Mouse (Mus musculus) embryonic stem cell, embryonic (primary cell): ENCODE data around the gene Myh15.

Experiments
- CTCF ChIA-PET, 4 experiments: fragments of 300-600 bp in 2 of 4; fragments of 350-600 bp in 2 of 4; sonication (Branson Sonifier 250); formaldehyde crosslinking; loops; one replicate each; lab custom pipeline; 2022; ENCODE audit warnings: inconsistent platforms in 2 of 4; lab: Charles Lee
- POLR2A ChIA-PET, 4 experiments: fragments of 300-600 bp in 2 of 4; fragments of 350-600 bp in 2 of 4; sonication (Branson Sonifier 250); formaldehyde crosslinking; loops; one replicate each; lab custom pipeline; 2022; ENCODE audit warnings: antibody characterized with exemption in 4 of 4, inconsistent platforms in 1 of 4; lab: Charles Lee

Myh15 gene

GRCm38 (mm10) chr16:49057186-49057585 lies at the start of gene Myh15:
Myh15 (plus strand) TSS chr16:49057486.
- CTCF ChIA-PET: no interaction called here
- POLR2A ChIA-PET: interaction anchor here in 1 of 4 experiments (0.6 kb wide), 1 partner anchor 357 kb away, joined by 4 read pairs; no protein-coding TSS in a partner anchor

GRCm38 (mm10) chr16:49016620-49017332 lies 40.5 kb upstream of the Myh15 start:
- CTCF ChIA-PET: interaction anchor here in 1 of 4 experiments (0.6 kb wide), 1 partner anchor 138 kb away, joined by 3 read pairs; no protein-coding TSS in a partner anchor
- POLR2A ChIA-PET: interaction anchor here in 1 of 4 experiments (1.1 to 1.6 kb wide), 2 partner anchors 22 to 24 kb away, joined by 3 to 5 read pairs; partner anchors contain the start of genes Cip2a and Dzip3

GRCm38 (mm10) chr16:49035852-49036251 lies 21.4 kb upstream of the Myh15 start:
- POLR2A ChIA-PET: interaction anchor here in 1 of 4 experiments (1.0 to 1.9 kb wide), 3 partner anchors 12 to 42 kb away, joined by 3 to 6 read pairs (median 4); partner anchors contain the start of genes Cip2a and Dzip3
- CTCF ChIA-PET: no interaction called here

- POLR2A ChIA-PET: no interaction called here
Observed at GRCm38 (mm10) chr16:49037771-49038170, 19.5 kb upstream of the Myh15 start.

GRCm38 (mm10) chr16:49040554-49041221 lies 16.6 kb upstream of the Myh15 start:
- ChIA-PET POLR2A (no interaction called here), CTCF (no interaction called here)

More at GRCm38 (mm10) chr16:49037771-49038170, 19.5 kb upstream of the Myh15 start:
- CTCF ChIA-PET: no interaction called here

- ChIA-PET POLR2A (interaction anchor here in 1 of 4 experiments (0.9 kb wide), 1 partner anchor 543 kb away, joined by 9 read pairs; no protein-coding TSS in a partner anchor), CTCF (no interaction called here)
Observed at GRCm38 (mm10) chr16:49049214-49049613, 8.1 kb upstream of the Myh15 start.

GRCm38 (mm10) chr16:49069256-49069963 lies 12.1 kb downstream of the Myh15 start:
- POLR2A ChIA-PET: interaction anchor here in 1 of 4 experiments (0.6 kb wide), 1 partner anchor 157 kb away, joined by 3 read pairs; no protein-coding TSS in a partner anchor

GRCm38 (mm10) chr16:49071316-49071715 lies 14.0 kb downstream of the Myh15 start:
- ChIA-PET POLR2A (no interaction called here), CTCF (no interaction called here)

More at GRCm38 (mm10) chr16:49069256-49069963, 12.1 kb downstream of the Myh15 start:
- CTCF ChIA-PET: no interaction called here

GRCm38 (mm10) chr16:49128015-49128414 lies 70.7 kb downstream of the Myh15 start:
- CTCF ChIA-PET: no interaction called here
- POLR2A ChIA-PET: no interaction called here

- ChIA-PET CTCF (interaction anchor here in 3 of 4 experiments (1.2 kb wide), 3 partner anchors 8 kb away, joined by 5 to 7 read pairs (median 6); no protein-coding TSS in a partner anchor), POLR2A (no interaction called here)
Observed at GRCm38 (mm10) chr16:49156193-49156592, 98.9 kb downstream of the Myh15 start.

GRCm38 (mm10) chr16:49164349-49165137 lies 107.3 kb downstream of the Myh15 start:
- POLR2A ChIA-PET: interaction anchor here in 1 of 4 experiments (0.6 kb wide), 1 partner anchor 140 kb away, joined by 3 read pairs; no protein-coding TSS in a partner anchor
- CTCF ChIA-PET: interaction anchor here in 3 of 4 experiments (0.7 to 1.6 kb wide), 13 partner anchors 8 to 945 kb away, joined by 3 to 7 read pairs (median 4); no protein-coding TSS in a partner anchor

GRCm38 (mm10) chr16:49165728-49166127 lies 108.4 kb downstream of the Myh15 start:
- CTCF ChIA-PET: no interaction called here
- POLR2A ChIA-PET: no interaction called here

GRCm38 (mm10) chr16:49167325-49167724 lies 110.0 kb downstream of the Myh15 start:
- POLR2A ChIA-PET: interaction anchor here in 1 of 4 experiments (0.6 kb wide), 1 partner anchor 199 kb away, joined by 3 read pairs; no protein-coding TSS in a partner anchor

GRCm38 (mm10) chr16:49175077-49175476 lies 117.8 kb downstream of the Myh15 start:
- CTCF ChIA-PET: no interaction called here
- POLR2A ChIA-PET: no interaction called here

More at GRCm38 (mm10) chr16:49167325-49167724, 110.0 kb downstream of the Myh15 start:
- CTCF ChIA-PET: interaction anchor here in 2 of 4 experiments (0.5 to 1.0 kb wide), 3 partner anchors 10 to 637 kb away, joined by 3 to 4 read pairs (median 4); no protein-coding TSS in a partner anchor

GRCm38 (mm10) chr16:49175729-49176395 lies 118.6 kb downstream of the Myh15 start:
- POLR2A ChIA-PET: no interaction called here
- CTCF ChIA-PET: interaction anchor here in 2 of 4 experiments (2.0 to 2.1 kb wide), 2 partner anchors 12 kb away, joined by 4 to 5 read pairs; no protein-coding TSS in a partner anchor

GRCm38 (mm10) chr16:49193521-49193920 lies 136.2 kb downstream of the Myh15 start:
- CTCF ChIA-PET: no interaction called here
- POLR2A ChIA-PET: interaction anchor here in 1 of 4 experiments (0.6 kb wide), 1 partner anchor 837 kb away, joined by 3 read pairs; no protein-coding TSS in a partner anchor

GRCm38 (mm10) chr16:49193986-49194385 lies 136.7 kb downstream of the Myh15 start:
- ChIA-PET POLR2A (no interaction called here), CTCF (no interaction called here)
